In genomic region chr17:25945517-25946155, GRCm38 (mm10) we compare ENCODE assay signal across 16 mouse cellular contexts. TPM values are rescaled to one million over a fixed set of nuclear protein-coding genes. Genes with fewer than 3 reads are reported as not detected.
DNase-seq lines count a peak whose midpoint lies in the region; ATAC-seq lines count a peak whose summit lies in the region.
"Had no signal": no experiment of that assay in that cellular context is flagged by ENCODE, and none has a peak within 500 bp of the region (broad histone marks: within the 10 kb centered on the region; RNA-seq: fewer than 3 reads in every experiment).

No protein-coding gene starts in this region.

- no peak overlapping the region for H3K27ac ChIP-seq in heart, embryonic 11.5 days (ENCODE audit: low read depth, low read length)
- H3K27ac ChIP-seq in limb, embryonic 10.5 days: peak overlapping the region; percentile 51
- no peak overlapping the region for H3K27ac ChIP-seq in intestine, embryonic 15.5 days
- H3K27ac ChIP-seq: embryonic facial prominence, embryonic 13.5 days; limb, embryonic 12.5 days had no signal

- WGBS in heart, embryonic 11.5 days (ENCODE audit: insufficient replicate concordance): 63% methylated on average over 9 of the region's 9 CpGs
- WGBS in limb, embryonic 10.5 days: 81% methylated on average over 9 of the region's 9 CpGs
- 71% methylated on average over 9 of the region's 9 CpGs for WGBS in intestine, embryonic 15.5 days

- no peak for ATAC-seq in heart, embryonic 11.5 days (replicated peaks; ENCODE audit: insufficient number of reproducible peaks, low FRiP score, low TSS enrichment)
- ATAC-seq in intestine, embryonic 15.5 days: no peak
- ATAC-seq: intestine, postnatal 0 days had no signal

- H3K9me3 ChIP-seq in heart, embryonic 11.5 days (replicated peaks; ENCODE audit: control insufficient read depth, low read length): no peaks in the 10 kb centered on the region
- H3K9me3 ChIP-seq in limb, embryonic 10.5 days (replicated peaks): no peaks in the 10 kb centered on the region
- no peaks in the 10 kb centered on the region for H3K9me3 ChIP-seq in intestine, embryonic 15.5 days
- H3K9me3 ChIP-seq: embryonic facial prominence, embryonic 13.5 days; limb, embryonic 12.5 days; megakaryocyte, embryonic 14.5 days had no signal

- no peak overlapping the region for H3K9ac ChIP-seq in heart, embryonic 11.5 days (ENCODE audit: low read depth, low read length)
- H3K9ac ChIP-seq in intestine, embryonic 15.5 days: no peak overlapping the region
- H3K9ac ChIP-seq: embryonic facial prominence, embryonic 13.5 days; limb, embryonic 12.5 days had no signal

- peaks cover 6% of the 10 kb centered on the region for H3K4me1 ChIP-seq in heart, embryonic 11.5 days (ENCODE audit: control insufficient read depth, insufficient read depth, low read length)
- H3K4me1 ChIP-seq in limb, embryonic 10.5 days: peaks cover 36% of the 10 kb centered on the region
- H3K4me1 ChIP-seq in intestine, embryonic 15.5 days (replicated peaks): peaks cover 9% of the 10 kb centered on the region

- DNase-seq in heart, adult 18-20 months: peak; percentile 54 to 67
- DNase-seq in adrenal gland, postnatal 25 days: peak; percentile 38
- DNase-seq in heart, postnatal 36 days: peak; percentile 16 to 36
- no peak for DNase-seq in limb, embryonic 10.5 days (ENCODE audit: low spot score)
- DNase-seq in lung, postnatal 25 days (ENCODE audit: low spot score): no peak
- DNase-seq in urinary bladder, adult 2 months (ENCODE audit: low spot score): no peak
- DNase-seq: cerebellum, adult 8-10 months; thymus, postnatal 14 days had no signal

- H3K36me3 ChIP-seq in heart, embryonic 11.5 days (ENCODE audit: control insufficient read depth, insufficient read depth, low read length): no peaks in the 10 kb centered on the region
- H3K36me3 ChIP-seq in limb, embryonic 10.5 days: no peaks in the 10 kb centered on the region
- H3K36me3 ChIP-seq in intestine, embryonic 15.5 days: no peaks in the 10 kb centered on the region
- H3K36me3 ChIP-seq: embryonic facial prominence, embryonic 13.5 days; limb, embryonic 12.5 days had no signal

- intact Hi-C loops in heart, postnatal 36 days (cut with DNase I): no loop called here

- H3K4me3 ChIP-seq in heart, embryonic 11.5 days (ENCODE audit: low read depth, low read length): no peak overlapping the region
- no peak overlapping the region for H3K4me3 ChIP-seq in limb, embryonic 10.5 days
- H3K4me3 ChIP-seq in intestine, embryonic 15.5 days (replicated peaks): no peak overlapping the region
- H3K4me3 ChIP-seq: embryonic facial prominence, embryonic 13.5 days; limb, embryonic 12.5 days; megakaryocyte, embryonic 14.5 days had no signal

- peaks cover 11% of the 10 kb centered on the region for H3K27me3 ChIP-seq in heart, embryonic 11.5 days (ENCODE audit: control insufficient read depth, insufficient read depth, low read length)
- peaks cover 14% of the 10 kb centered on the region for H3K27me3 ChIP-seq in limb, embryonic 10.5 days (ENCODE audit: low read depth, poor library complexity, severe bottlenecking)
- H3K27me3 ChIP-seq in intestine, embryonic 15.5 days (replicated peaks): peaks cover 8% of the 10 kb centered on the region

- H3K4me2 ChIP-seq in heart, embryonic 11.5 days: no peak overlapping the region
- H3K4me2 ChIP-seq in intestine, embryonic 15.5 days (replicated peaks): no peak overlapping the region
- H3K4me2 ChIP-seq: embryonic facial prominence, embryonic 13.5 days; limb, embryonic 12.5 days had no signal

RNA-seq across cellular contexts. Expression of gene Nhlrc4, which starts 0.9 kb away (rescaled TPM):
- total RNA-seq in heart, adult 18-20 months (2021): under 1 TPM in 1 of 2 experiments, not detected in 1; 0.21 TPM
- 0.34 and 0.42 TPM in 2 replicates for polyA plus RNA-seq in heart, embryonic 11.5 days (2014; fragmentation: Nextera tagmentation; extraction: Ambion mirVana)
- total RNA-seq in adrenal gland, postnatal 25 days (2021): not detected in 2 replicates
- total RNA-seq in heart, postnatal 36 days (2021): under 1 TPM in 1 of 2 experiments, not detected in 1; 0.19 TPM
- polyA plus RNA-seq in limb, embryonic 10.5 days (2016; fragmentation: Nextera tagmentation; extraction: Ambion mirVana): 0.10 and 0.18 TPM in 2 replicates
- 0.10 and 0.46 TPM in 2 replicates for polyA plus RNA-seq in intestine, embryonic 15.5 days (2015; fragmentation: Nextera tagmentation; extraction: Ambion mirVana)
- polyA plus RNA-seq in urinary bladder, adult 2 months (2012; rRNA removed): 0.15 TPM in 1 of 2 replicates, not detected in the other
- total RNA-seq: gastrocnemius, adult 8-10 months had no signal
- polyA plus RNA-seq: embryonic facial prominence, embryonic 13.5 days; intestine, postnatal 0 days; neural tube, embryonic 14.5 days had no signal

RNA-seq across cellular contexts. Expression of gene Pigq, which starts 0.9 kb away (rescaled TPM):
- 10 to 100 TPM; 37.8 to 43.4 TPM for total RNA-seq in heart, adult 18-20 months (2021)
- 71.2 and 77.1 TPM in 2 replicates for polyA plus RNA-seq in heart, embryonic 11.5 days (2014; fragmentation: Nextera tagmentation; extraction: Ambion mirVana)
- total RNA-seq in adrenal gland, postnatal 25 days (2021): 110 and 113 TPM in 2 replicates
- 10 to 100 TPM; 45.6 to 48.2 TPM for total RNA-seq in heart, postnatal 36 days (2021)
- polyA plus RNA-seq in limb, embryonic 10.5 days (2016; fragmentation: Nextera tagmentation; extraction: Ambion mirVana): 65.2 and 72.1 TPM in 2 replicates
- 52.1 and 56.4 TPM in 2 replicates for polyA plus RNA-seq in intestine, embryonic 15.5 days (2015; fragmentation: Nextera tagmentation; extraction: Ambion mirVana)
- polyA plus RNA-seq in urinary bladder, adult 2 months (2012; rRNA removed): 48.7 and 53.5 TPM in 2 replicates

RNA-seq across cellular contexts. Expression of gene A930017K11Rik, which starts 6.7 kb away (rescaled TPM):
- total RNA-seq in heart, adult 18-20 months (2021): under 1 TPM; 0.32 to 0.57 TPM
- polyA plus RNA-seq in heart, embryonic 11.5 days (2014; fragmentation: Nextera tagmentation; extraction: Ambion mirVana): 0.14 and 0.25 TPM in 2 replicates
- not detected in 2 replicates for total RNA-seq in adrenal gland, postnatal 25 days (2021)
- total RNA-seq in heart, postnatal 36 days (2021): under 1 TPM; 0.19 to 0.33 TPM
- polyA plus RNA-seq in limb, embryonic 10.5 days (2016; fragmentation: Nextera tagmentation; extraction: Ambion mirVana): 0.08 and 0.20 TPM in 2 replicates
- 0.20 and 0.28 TPM in 2 replicates for polyA plus RNA-seq in intestine, embryonic 15.5 days (2015; fragmentation: Nextera tagmentation; extraction: Ambion mirVana)
- polyA plus RNA-seq in urinary bladder, adult 2 months (2012; rRNA removed): 0.06 and 0.07 TPM in 2 replicates
- total RNA-seq: gastrocnemius, adult 8-10 months had no signal

RNA-seq across cellular contexts. Expression of gene Rab40c, which starts 26.1 kb away (rescaled TPM):
- 10 to 100 TPM; 14.5 to 15.3 TPM for total RNA-seq in heart, adult 18-20 months (2021)
- 11.0 and 11.7 TPM in 2 replicates for polyA plus RNA-seq in heart, embryonic 11.5 days (2014; fragmentation: Nextera tagmentation; extraction: Ambion mirVana)
- total RNA-seq in adrenal gland, postnatal 25 days (2021): 33.0 and 36.9 TPM in 2 replicates
- 10 to 100 TPM; 18.4 to 21.2 TPM for total RNA-seq in heart, postnatal 36 days (2021)
- 37.5 and 37.9 TPM in 2 replicates for polyA plus RNA-seq in limb, embryonic 10.5 days (2016; fragmentation: Nextera tagmentation; extraction: Ambion mirVana)
- 21.4 and 24.9 TPM in 2 replicates for polyA plus RNA-seq in intestine, embryonic 15.5 days (2015; fragmentation: Nextera tagmentation; extraction: Ambion mirVana)
- 36.7 and 44.3 TPM in 2 replicates for polyA plus RNA-seq in urinary bladder, adult 2 months (2012; rRNA removed)

RNA-seq across cellular contexts. Expression of gene Capn15, which starts 40.0 kb away (rescaled TPM):
- 1 to 10 TPM; 6.1 to 8.5 TPM for total RNA-seq in heart, adult 18-20 months (2021)
- polyA plus RNA-seq in heart, embryonic 11.5 days (2014; fragmentation: Nextera tagmentation; extraction: Ambion mirVana): 12.7 and 15.2 TPM in 2 replicates
- total RNA-seq in adrenal gland, postnatal 25 days (2021): 22.8 and 24.5 TPM in 2 replicates
- 1 to 10 TPM; 7.2 TPM for total RNA-seq in heart, postnatal 36 days (2021)
- polyA plus RNA-seq in limb, embryonic 10.5 days (2016; fragmentation: Nextera tagmentation; extraction: Ambion mirVana): 38.7 and 38.9 TPM in 2 replicates
- polyA plus RNA-seq in intestine, embryonic 15.5 days (2015; fragmentation: Nextera tagmentation; extraction: Ambion mirVana): 18.5 and 25.1 TPM in 2 replicates
- polyA plus RNA-seq in urinary bladder, adult 2 months (2012; rRNA removed): 30.1 and 32.4 TPM in 2 replicates

Comparison
In these comparisons a context has a peak if more than half of its experiments do, and no peak if none do; other contexts are left out.
1. DNase-seq: peak in heart, adult 18-20 months (2 of 2), adrenal gland, postnatal 25 days (single experiment) and heart, postnatal 36 days (2 of 2); none in limb, embryonic 10.5 days (single experiment), lung, postnatal 25 days (single experiment) and urinary bladder, adult 2 months (single experiment).